Mouse (Mus musculus): ENCODE measurements around the gene Dusp18. TPM values are rescaled to one million over a fixed set of nuclear protein-coding genes. Genes with fewer than 3 reads are reported as not detected.

Dusp18 gene
- polyA plus RNA-seq (2012; ENCODE audit: insufficient read depth, insufficient read length, missing spikeins) = 1.9 and 2.2 TPM in 2 replicates

DNA sequence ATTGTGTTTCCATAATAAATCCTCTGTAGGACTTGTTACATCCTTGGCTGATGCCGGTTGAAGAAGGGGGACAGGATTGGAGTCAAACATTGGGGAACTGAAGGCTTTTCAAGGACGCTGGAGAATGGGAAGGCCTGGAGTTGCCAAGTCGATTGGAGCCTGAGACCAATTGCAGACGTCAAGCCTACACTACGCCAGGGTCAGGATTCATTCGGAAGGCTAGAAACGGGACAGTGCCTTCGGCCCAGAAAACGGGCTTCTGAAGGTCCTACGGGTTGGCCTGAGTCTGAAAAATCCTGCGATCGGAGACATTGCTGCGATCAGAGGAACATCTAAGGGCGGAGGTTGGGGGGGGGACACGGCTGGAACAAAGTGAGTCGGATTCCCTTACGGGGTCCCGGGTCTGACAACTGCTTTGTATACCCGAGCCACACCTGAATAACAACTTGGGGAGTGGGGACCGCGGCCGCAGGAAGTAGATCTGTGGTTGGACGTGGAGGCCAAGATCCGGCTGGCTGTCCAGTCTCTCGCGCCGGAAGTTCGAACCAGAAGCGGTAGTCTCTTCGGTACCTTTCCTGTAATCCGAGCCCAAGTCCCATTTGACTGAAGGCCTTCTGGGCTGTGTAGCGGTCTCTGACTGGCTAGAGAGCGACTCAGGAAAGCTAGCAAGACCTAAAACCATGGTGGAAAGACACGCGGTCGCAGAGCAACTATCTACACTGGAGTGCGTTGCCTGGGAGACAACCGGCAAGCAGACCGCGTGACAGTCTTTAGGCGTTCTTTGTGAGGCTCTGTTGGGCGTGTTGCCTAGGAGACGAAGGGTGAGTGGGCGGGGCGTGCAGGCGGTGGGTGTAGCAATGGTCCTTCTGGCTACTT lies at the start of gene Dusp18, which contains the start of gene 4921536K21Rik:
Gene Dusp18, plus strand, starts transcription at position 835 of the 876 bp plus-strand sequence.
Gene 4921536K21Rik, minus strand, starts transcription at position 693 of the 876 bp plus-strand sequence.
- peaks cover 31% of the 10 kb centered on the region for H3K4me1 ChIP-seq (ENCODE audit: control insufficient read depth, insufficient read depth, low read length)
- peak within 1 kb of the TSS; percentile 5; the same call in 1 of the 2 replicates for H3K27ac ChIP-seq (ENCODE audit: insufficient read depth, low read depth, low read length)
- TF ChIP-seq POLR2A (IDR thresholded peaks at IDR 0.05; ENCODE audit: borderline replicate concordance, low read depth, low read length) = no peak
- H3K4me3 ChIP-seq (ENCODE audit: insufficient read depth, low read length) = peak within 1 kb of the TSS; percentile 61

DNA sequence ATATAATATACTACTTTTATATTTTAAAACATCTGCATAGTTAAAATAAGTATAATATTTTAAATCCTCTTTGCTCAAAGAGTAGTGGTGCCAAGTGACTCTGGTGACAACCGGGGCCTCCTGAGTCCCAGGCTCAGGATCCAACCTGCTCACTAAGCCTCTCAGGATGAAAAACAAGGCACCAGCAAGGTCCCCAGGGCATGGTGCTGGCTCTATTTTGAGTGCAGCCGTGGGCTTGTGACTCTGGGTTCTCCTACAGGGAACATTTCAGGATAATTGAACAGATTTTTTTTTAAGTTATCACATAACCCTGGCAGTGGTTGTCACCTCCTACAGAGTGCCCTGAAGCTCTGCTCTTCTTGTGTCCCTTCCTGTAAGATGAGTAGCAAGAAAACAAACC lies 48.7 kb upstream of the Dusp18 start:
- Histone ChIP-seq H3K4me1 (ENCODE audit: control insufficient read depth, insufficient read depth, low read length) (0 out of 2 replicates have a peak, but pooled peaks cover 2% of the 10 kb centered on the region), H3K27ac (ENCODE audit: insufficient read depth, low read depth, low read length) (no peak overlapping the region), H3K4me3 (ENCODE audit: insufficient read depth, low read length) (no peak overlapping the region)
- no peak for TF ChIP-seq CTCF (IDR thresholded peaks at IDR 0.05; ENCODE audit: low read depth, low read length)
- TF ChIP-seq POLR2A (IDR thresholded peaks at IDR 0.05; ENCODE audit: borderline replicate concordance, low read depth, low read length) = no peak

DNA sequence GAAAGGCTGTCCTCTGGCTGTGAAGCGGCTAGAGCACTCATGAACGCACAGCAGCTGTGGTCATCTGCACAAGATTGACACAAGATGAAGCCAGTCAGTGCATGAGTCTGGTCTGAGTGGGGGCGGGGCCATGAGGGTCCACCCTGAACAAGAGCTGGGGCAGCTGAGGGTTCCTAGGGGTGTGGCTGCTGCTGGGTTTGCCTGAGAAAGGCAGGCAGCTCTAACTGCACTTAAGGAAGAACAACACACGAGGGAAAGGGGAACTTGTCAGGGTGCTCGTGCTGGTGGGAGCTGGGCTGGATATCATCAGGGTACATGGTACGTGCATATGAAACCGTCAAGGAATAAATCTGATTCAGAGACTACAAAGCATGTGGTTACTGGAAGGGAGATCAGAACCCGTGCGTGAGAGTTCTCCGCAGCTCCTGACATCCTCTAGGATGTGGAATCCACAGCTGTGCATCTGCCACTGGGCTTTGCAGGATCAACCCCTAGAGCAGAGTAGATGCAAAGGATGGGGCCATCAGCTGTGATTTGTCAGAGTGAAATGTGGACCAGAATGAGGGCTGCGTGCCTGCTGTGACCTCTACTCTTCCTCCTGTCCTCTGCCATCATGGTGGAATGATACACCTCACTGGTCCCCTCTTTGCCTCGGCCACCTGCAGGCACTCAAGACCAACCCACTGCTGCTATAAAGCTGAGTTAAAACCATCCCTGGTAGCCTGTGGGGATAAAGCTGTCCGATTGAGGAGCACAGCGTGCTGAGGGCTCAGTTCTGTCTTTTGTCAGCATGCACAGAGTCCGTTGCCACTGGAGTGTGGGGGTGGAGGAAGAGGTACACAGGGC lies 45.3 kb upstream of the Dusp18 start:
- TF ChIP-seq POLR2A (IDR thresholded peaks at IDR 0.05; ENCODE audit: borderline replicate concordance, low read depth, low read length) (no peak), CTCF (IDR thresholded peaks at IDR 0.05; ENCODE audit: low read depth, low read length) (no peak)
- H3K27ac ChIP-seq (ENCODE audit: insufficient read depth, low read depth, low read length) = no peak overlapping the region
- no peak overlapping the region for H3K4me3 ChIP-seq (ENCODE audit: insufficient read depth, low read length)
- 0 out of 2 replicates have a peak, but pooled peaks cover 2% of the 10 kb centered on the region for H3K4me1 ChIP-seq (ENCODE audit: control insufficient read depth, insufficient read depth, low read length)

DNA sequence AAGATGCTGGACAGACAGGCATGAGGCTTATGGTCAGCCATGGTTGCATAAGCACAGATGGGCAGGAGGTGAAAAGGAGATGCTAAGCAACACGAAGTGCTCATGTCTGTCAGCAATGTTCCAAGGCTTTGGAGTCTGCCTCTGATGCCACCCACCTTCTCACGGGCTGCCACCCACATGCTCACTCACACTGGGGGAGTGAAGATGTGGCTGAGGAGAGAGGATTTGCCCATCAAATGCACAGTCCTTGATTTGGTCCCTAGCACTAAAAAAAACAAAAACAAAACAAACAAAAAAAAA lies 44.8 kb upstream of the Dusp18 start:
- Histone ChIP-seq H3K4me3 (ENCODE audit: insufficient read depth, low read length) (no peak overlapping the region), H3K27ac (ENCODE audit: insufficient read depth, low read depth, low read length) (no peak overlapping the region), H3K4me1 (ENCODE audit: control insufficient read depth, insufficient read depth, low read length) (0 out of 2 replicates have a peak, but pooled peaks cover 2% of the 10 kb centered on the region)
- TF ChIP-seq POLR2A (IDR thresholded peaks at IDR 0.05; ENCODE audit: borderline replicate concordance, low read depth, low read length) = no peak
- no peak for TF ChIP-seq CTCF (IDR thresholded peaks at IDR 0.05; ENCODE audit: low read depth, low read length)

DNA sequence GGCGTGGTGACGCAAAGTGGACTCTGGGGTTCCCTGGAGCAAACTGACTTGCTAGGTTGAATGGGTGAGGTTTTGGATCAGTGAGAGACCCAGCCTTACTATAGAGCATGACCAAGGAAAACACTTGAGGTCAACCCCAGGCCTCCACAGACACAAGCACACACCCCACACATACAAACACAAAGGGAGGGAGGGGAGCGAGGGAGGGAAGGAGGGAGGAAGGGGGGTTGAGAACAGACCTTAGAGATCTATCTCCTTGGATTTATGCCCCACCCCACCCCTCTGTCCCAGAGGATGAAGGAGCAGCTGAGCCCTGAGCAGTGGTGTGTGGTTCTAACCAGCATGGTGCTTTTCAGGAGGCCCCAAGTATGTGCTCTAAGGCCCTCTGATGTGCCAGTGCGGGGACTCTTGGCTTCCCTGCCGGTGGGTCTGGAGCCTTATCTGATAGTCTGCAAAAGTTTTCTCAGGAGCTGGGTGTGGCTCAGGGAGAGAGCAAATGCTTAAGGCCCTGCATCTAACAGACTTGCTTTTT lies 44.2 kb upstream of the Dusp18 start:
- TF ChIP-seq POLR2A (IDR thresholded peaks at IDR 0.05; ENCODE audit: borderline replicate concordance, low read depth, low read length) (no peak), CTCF (IDR thresholded peaks at IDR 0.05; ENCODE audit: low read depth, low read length) (no peak)
- Histone ChIP-seq H3K4me1 (ENCODE audit: control insufficient read depth, insufficient read depth, low read length) (0 out of 2 replicates have a peak, but pooled peaks cover 2% of the 10 kb centered on the region), H3K27ac (ENCODE audit: insufficient read depth, low read depth, low read length) (no peak overlapping the region), H3K4me3 (ENCODE audit: insufficient read depth, low read length) (no peak overlapping the region)

DNA sequence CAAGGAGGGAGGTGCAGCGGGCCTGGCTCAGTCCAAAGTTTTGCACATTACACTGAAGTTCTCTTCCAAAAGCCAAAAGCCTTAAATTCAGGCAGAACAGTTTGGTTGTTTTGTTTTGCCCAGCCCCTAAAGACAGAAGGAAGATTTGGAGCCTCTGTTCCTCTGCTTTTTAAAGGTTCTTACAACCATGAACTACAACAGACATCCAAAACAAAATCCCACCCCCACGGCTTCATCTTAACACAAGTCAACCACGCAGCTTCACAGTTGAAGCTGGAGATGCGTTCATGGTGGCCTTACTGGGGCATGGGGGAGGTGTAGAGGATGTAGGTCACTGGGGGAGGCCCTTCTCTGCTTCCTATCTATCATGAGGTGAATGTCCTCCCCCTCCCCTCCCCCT lies 43.2 kb upstream of the Dusp18 start:
- H3K27ac ChIP-seq (ENCODE audit: insufficient read depth, low read depth, low read length) = no peak overlapping the region
- H3K4me1 ChIP-seq (ENCODE audit: control insufficient read depth, insufficient read depth, low read length) = 0 out of 2 replicates have a peak, but pooled peaks cover 2% of the 10 kb centered on the region
- TF ChIP-seq POLR2A (IDR thresholded peaks at IDR 0.05; ENCODE audit: borderline replicate concordance, low read depth, low read length) (no peak), CTCF (IDR thresholded peaks at IDR 0.05; ENCODE audit: low read depth, low read length) (no peak)
- no peak overlapping the region for H3K4me3 ChIP-seq (ENCODE audit: insufficient read depth, low read length)

DNA sequence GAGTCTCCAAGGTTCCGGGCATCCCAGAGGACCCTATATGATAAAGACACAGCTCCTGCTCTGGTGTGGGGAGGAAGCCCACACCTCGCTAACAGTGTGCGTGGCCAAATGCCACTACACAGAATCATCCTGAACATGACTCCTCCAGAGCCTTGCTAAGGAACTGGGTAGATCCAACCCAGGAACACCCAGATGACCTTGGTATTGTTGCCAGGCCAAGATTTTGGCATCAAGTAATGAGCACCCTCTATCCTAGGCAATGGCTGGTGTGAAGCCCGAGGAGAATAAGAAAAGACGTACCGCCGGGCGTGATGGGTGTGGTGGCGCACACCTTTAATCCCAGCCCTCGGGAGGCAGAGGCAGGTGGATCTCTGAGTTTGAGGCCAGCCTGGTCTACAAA lies 42.0 kb upstream of the Dusp18 start:
- 0 out of 2 replicates have a peak, but pooled peaks cover 2% of the 10 kb centered on the region for H3K4me1 ChIP-seq (ENCODE audit: control insufficient read depth, insufficient read depth, low read length)
- no peak overlapping the region for H3K27ac ChIP-seq (ENCODE audit: insufficient read depth, low read depth, low read length)
- no peak overlapping the region for H3K4me3 ChIP-seq (ENCODE audit: insufficient read depth, low read length)
- TF ChIP-seq CTCF (IDR thresholded peaks at IDR 0.05; ENCODE audit: low read depth, low read length) (no peak), POLR2A (IDR thresholded peaks at IDR 0.05; ENCODE audit: borderline replicate concordance, low read depth, low read length) (no peak)

DNA sequence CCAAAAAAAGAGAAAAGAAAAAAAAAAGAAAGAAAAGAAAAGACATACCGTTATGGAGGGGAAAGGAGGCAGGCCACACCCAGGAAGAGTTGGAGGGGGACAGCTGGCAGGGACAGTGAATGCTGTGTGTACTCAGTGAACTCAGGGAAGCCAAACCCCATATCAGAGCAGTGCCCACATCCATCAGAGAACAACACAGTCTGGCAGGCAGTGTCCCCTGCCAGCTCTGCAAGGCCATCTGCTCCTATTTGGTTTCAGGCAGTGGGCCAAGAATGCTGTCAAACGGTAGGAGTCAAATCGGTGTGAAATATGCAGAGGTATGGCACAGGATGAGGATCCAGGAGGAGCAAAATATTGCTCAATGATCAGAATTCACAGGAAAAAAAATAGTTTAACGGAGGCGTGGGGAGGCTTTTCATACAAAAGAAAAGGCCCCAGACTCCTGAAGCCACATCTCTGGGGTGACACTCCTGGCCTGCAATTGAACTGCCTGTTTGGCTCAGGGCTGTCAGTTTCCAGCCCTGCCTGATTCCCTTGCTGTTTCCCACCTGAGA lies 41.5 kb upstream of the Dusp18 start:
- TF ChIP-seq POLR2A (IDR thresholded peaks at IDR 0.05; ENCODE audit: borderline replicate concordance, low read depth, low read length) = no peak
- no peak for TF ChIP-seq CTCF (IDR thresholded peaks at IDR 0.05; ENCODE audit: low read depth, low read length)
- Histone ChIP-seq H3K4me1 (ENCODE audit: control insufficient read depth, insufficient read depth, low read length) (0 out of 2 replicates have a peak, but pooled peaks cover 2% of the 10 kb centered on the region), H3K4me3 (ENCODE audit: insufficient read depth, low read length) (no peak overlapping the region), H3K27ac (ENCODE audit: insufficient read depth, low read depth, low read length) (no peak overlapping the region)

DNA sequence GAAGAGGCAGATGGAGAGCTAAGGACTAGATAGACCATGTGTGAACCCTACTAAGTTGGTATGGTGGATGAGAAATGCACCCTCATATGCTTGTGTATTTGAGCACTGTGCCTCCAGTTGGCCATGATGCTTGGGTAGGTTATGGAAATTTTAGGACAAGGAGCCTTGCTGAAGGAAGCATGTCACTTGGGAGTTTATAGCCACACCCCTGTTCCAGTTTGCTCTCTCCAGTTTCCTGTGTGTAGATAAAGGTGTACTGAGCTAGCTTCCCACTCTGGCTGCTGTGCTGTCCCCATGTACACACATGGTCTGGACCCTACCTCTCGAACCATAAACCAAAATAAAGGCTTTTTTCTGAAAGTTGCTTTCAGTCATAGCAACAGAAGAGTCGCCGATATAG lies 40.9 kb upstream of the Dusp18 start:
- H3K4me3 ChIP-seq (ENCODE audit: insufficient read depth, low read length) = no peak overlapping the region
- no peak overlapping the region for H3K27ac ChIP-seq (ENCODE audit: insufficient read depth, low read depth, low read length)
- TF ChIP-seq POLR2A (IDR thresholded peaks at IDR 0.05; ENCODE audit: borderline replicate concordance, low read depth, low read length) = no peak
- no peak for TF ChIP-seq CTCF (IDR thresholded peaks at IDR 0.05; ENCODE audit: low read depth, low read length)
- 0 out of 2 replicates have a peak, but pooled peaks cover 2% of the 10 kb centered on the region for H3K4me1 ChIP-seq (ENCODE audit: control insufficient read depth, insufficient read depth, low read length)
